Mouse (Mus musculus): ENCODE measurements around the gene Dera.

DNA sequence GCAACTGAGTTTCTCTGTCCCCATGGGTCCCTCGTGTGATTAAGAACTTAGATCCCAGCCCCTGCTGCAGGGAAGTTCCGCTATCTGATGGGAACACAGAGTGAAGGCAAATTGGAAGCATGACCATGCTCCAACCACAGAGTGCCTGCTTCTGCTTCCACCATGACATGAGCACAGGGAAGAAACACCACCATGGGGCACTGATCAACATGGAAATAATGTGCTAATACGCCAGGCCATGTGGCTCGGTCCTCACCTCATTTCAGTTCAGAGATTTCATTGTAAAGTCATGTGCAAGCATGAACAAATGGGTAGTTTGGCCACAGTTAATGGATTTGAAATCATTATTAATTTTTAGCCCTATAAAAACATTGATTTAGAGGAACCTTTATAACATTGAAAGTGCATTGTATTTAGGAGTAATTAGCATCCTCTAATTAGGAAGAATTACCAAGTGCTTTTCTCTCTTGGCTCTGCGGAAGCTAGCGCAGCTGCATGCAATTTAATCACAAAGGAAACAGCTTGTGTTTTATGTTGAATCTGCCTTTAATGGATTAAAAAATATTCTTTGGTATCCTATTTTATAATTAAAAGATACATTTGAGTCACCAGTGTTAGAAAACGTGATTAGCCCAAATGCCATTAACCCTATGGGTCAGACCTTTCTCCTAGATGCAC, 115.7 kb downstream of the Dera start:
- no peak for TF ChIP-seq MEF2A (IDR thresholded peaks at IDR 0.05; ENCODE audit: borderline replicate concordance, low read depth, low read length)
- TF ChIP-seq CHD1 (IDR thresholded peaks at IDR 0.05; ENCODE audit: low read depth, low read length) = no peak
- TF ChIP-seq MAZ (IDR thresholded peaks at IDR 0.05; ENCODE audit: low read depth, low read length) = no peak
